Mouse (Mus musculus) embryonic facial prominence, embryonic 14.5 days (tissue): Measurements from ENCODE around the gene Exosc8. TPM values are rescaled to one million over a fixed set of nuclear protein-coding genes. Genes with fewer than 3 reads are reported as not detected.
"Not testable (repeated sequence)": the region's sequence is repeated elsewhere in the genome, so short reads cannot be mapped to it uniquely, and the experiment has no call there.

Experiments used
- ATAC-seq: fragments of 200-750 bp; cut with Nextera tagmentation; 2 replicates; pipeline ENCODE4 v1.8.0; 2017; ENCODE audit warnings: low read depth, moderate number of reproducible peaks, moderate TSS enrichment
- DNase-seq: peaks from one replicate; pipeline ENCODE4 v3.0.0-alpha.2; 2015; ENCODE audit warnings: low spot score
- H3K27ac ChIP-seq: fragments of 300-500 bp; sonication (generic); replicated peaks from 2 replicates; pipeline ENCODE4 v1.5.1; 2014; ENCODE audit warnings: low read depth, mild to moderate bottlenecking, low read length, moderate library complexity
- H3K27me3 ChIP-seq: fragments of 300-500 bp; sonication (generic); replicated peaks from 2 replicates; pipeline ENCODE4 v1.6.1; 2014; ENCODE audit warnings: low read length; ENCODE audit not compliant: control insufficient read depth, insufficient read depth
- H3K36me3 ChIP-seq: fragments of 300-500 bp; sonication (generic); 2 replicates; pipeline ENCODE4 v1.6.1; 2014; ENCODE audit warnings: low read length, mixed read lengths; ENCODE audit not compliant: control insufficient read depth, insufficient read depth
- H3K4me1 ChIP-seq: fragments of 300-500 bp; sonication (generic); 2 replicates; pipeline ENCODE4 v1.6.1; 2014; ENCODE audit warnings: antibody characterized with exemption, low read length; ENCODE audit not compliant: control insufficient read depth, insufficient read depth
- H3K4me2 ChIP-seq: fragments of 300-500 bp; sonication (generic); 2 replicates; pipeline ENCODE4 v1.6.1; 2014; ENCODE audit warnings: low read depth, mild to moderate bottlenecking, low read length, moderate library complexity, mixed read lengths
- H3K4me3 ChIP-seq: fragments of 300-500 bp; sonication (generic); 2 replicates; pipeline ENCODE4 v1.5.1; 2014; ENCODE audit warnings: low read depth, mild to moderate bottlenecking, low read length
- H3K9ac ChIP-seq: fragments of 300-500 bp; sonication (generic); 2 replicates; pipeline ENCODE4 v1.6.1; 2014; ENCODE audit warnings: low read depth, mild to moderate bottlenecking, low read length, moderate library complexity, mixed read lengths
- H3K9me3 ChIP-seq: fragments of 300-500 bp; sonication (generic); 2 replicates; pipeline ENCODE4 v1.6.1; 2016; ENCODE audit warnings: low read length; ENCODE audit not compliant: control insufficient read depth
- WGBS: fragments of 180-500 bp; shearing (Covaris S2); extraction: QIAGEN DNeasy Blood & Tissue Kit; methylation state at CpG from one replicate; pipeline ENCODE4 v1.1.7; 2014; 5-methylcytosine and 5-hydroxymethylcytosine counted together
- polyA plus RNA-seq: library from polyadenylated mRNA; unstranded; fragments of >200 nt; fragmentation: Nextera tagmentation; extraction: Ambion mirVana; gene quantifications from 2 replicates; pipeline ENCODE4 v1.2.1, GENCODE M21; 2014

The Exosc8 gene
- polyA plus RNA-seq: 112 and 113 TPM in 2 replicates

DNA sequence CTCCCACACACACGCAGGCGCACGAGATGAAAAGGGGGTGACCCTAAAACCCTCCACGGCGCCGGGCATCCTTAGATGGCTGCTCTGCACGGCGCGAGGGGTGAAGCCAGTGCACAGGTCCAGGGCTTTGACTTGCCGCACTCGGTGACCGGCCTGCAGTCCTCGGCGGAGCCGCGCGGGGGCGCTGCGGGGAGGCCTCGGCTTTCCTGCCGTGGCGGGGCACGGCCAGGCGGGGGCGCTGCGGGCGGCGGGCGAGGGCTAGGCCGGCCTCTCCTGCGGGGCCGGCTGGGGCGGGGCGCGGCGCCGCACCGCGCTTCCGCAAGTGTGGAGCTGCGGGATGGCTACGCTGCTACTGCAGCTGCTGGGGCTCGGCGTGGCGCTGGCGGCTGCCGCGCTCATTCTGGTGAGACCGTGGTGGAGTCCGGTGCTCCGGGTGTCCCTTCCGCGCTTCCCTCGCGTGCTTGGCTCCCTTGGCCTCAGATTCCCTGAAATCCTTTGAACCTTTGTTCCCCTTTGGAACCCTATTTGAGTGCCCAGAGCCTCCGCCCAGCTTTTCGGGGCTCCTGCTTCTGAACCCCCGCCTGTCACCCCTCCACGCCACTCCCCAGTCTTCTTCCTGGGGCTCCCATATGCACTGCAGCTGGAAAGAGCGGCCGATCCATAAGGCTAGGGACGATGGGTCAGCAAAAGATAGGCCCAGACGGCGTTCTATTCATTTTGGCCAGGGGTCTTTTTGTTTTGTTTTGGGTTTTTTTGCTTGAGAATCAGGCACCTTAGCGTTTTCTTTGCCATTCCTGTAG lies at the start of gene Exosc8, which contains the start of gene Alg5:
TSS of gene Exosc8 (minus strand) at position 147 of the 800 bp plus-strand sequence.
TSS of gene Alg5 (plus strand) at position 293 of the 800 bp plus-strand sequence.
- peak within 1 kb of the TSS; percentile 79 for H3K9ac ChIP-seq
- under 1% methylated on average over 33 of the region's 65 CpGs for WGBS
- H3K4me1 ChIP-seq: no peaks in the 10 kb centered on the region; the same call in 1 of the 2 replicates
- peak; percentile 95 for ATAC-seq
- peak; percentile 79 for DNase-seq
- H3K4me2 ChIP-seq: peak within 1 kb of the TSS; percentile 88
- H3K27ac ChIP-seq: peak within 1 kb of the TSS; percentile 99
- H3K27me3 ChIP-seq: no peaks in the 10 kb centered on the region
- H3K4me3 ChIP-seq: peak within 1 kb of the TSS; percentile 96
- H3K9me3 ChIP-seq: no peaks in the 10 kb centered on the region
- peaks cover 56% of the 10 kb centered on the region for H3K36me3 ChIP-seq

DNA sequence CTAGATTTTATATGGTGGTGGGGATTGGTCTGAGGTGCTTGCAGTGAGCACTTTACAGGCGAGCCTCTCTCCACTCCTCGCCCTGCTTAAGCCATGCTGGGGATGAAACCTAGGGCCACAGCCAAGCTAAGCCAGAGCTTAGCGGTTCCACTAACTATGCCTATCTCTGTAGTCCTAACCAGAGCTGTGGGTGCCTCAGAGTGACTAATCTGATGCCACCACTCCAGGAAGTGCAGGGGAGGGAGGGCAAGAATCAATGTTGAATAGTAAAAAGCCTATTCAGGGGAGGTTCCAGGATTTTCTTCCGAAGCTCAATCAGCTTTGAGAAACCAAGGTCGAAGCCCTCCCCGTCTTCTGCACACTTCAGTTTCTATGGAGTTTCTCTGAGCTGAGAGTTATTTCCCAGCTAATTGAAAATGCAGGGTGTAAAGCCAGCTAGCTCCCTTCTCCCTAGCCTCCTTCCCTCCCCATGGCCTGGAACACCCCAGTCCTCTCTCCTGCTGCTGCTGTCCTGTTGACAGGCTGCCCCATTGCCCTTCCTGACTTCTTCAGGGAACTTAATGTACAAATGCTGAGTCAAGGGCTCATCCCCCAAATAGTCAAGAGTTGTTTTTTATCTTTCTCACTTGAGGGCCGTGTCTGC lies 40.9 kb upstream of the Exosc8 start:
- ATAC-seq: no peak
- Histone ChIP-seq H3K4me2 (no peak overlapping the region), H3K9me3 (0 out of 2 replicates have a peak, but pooled peaks cover 6% of the 10 kb centered on the region), H3K27me3 (no peaks in the 10 kb centered on the region), H3K9ac (no peak overlapping the region), H3K27ac (no peak overlapping the region), H3K36me3 (0 out of 2 replicates have a peak, but pooled peaks cover 2% of the 10 kb centered on the region), H3K4me3 (no peak overlapping the region), H3K4me1 (no peaks in the 10 kb centered on the region)
- no peak for DNase-seq
- WGBS: 76% methylated on average over 7 of the region's 7 CpGs

DNA sequence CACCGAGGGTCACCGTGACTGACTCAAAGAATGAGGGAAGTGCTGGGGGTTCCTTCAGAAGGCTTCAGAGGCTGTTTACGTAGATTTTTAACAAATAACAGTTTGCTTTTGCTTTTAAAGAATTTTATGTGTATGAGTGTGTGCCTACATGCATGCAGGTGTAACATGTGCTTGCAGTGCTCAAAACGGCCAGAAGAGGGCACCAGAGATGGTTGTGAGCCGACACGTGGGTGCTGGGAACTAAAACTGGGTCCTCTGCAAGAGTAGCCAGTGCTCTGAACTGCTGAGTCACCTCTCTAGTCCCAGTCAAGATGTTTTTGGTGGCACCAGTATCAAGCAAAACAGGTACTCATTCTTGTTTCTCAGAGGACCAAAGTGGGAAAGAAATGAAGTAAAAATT lies 38.4 kb upstream of the Exosc8 start:
- Histone ChIP-seq H3K4me2 (no peak overlapping the region), H3K9me3 (0 out of 2 replicates have a peak, but pooled peaks cover 3% of the 10 kb centered on the region), H3K27me3 (no peaks in the 10 kb centered on the region), H3K36me3 (no peaks in the 10 kb centered on the region), H3K9ac (no peak overlapping the region), H3K27ac (no peak overlapping the region), H3K4me1 (no peaks in the 10 kb centered on the region), H3K4me3 (no peak overlapping the region)
- no peak for DNase-seq
- WGBS: 80% methylated on average over 6 of the region's 6 CpGs
- no peak for ATAC-seq

DNA sequence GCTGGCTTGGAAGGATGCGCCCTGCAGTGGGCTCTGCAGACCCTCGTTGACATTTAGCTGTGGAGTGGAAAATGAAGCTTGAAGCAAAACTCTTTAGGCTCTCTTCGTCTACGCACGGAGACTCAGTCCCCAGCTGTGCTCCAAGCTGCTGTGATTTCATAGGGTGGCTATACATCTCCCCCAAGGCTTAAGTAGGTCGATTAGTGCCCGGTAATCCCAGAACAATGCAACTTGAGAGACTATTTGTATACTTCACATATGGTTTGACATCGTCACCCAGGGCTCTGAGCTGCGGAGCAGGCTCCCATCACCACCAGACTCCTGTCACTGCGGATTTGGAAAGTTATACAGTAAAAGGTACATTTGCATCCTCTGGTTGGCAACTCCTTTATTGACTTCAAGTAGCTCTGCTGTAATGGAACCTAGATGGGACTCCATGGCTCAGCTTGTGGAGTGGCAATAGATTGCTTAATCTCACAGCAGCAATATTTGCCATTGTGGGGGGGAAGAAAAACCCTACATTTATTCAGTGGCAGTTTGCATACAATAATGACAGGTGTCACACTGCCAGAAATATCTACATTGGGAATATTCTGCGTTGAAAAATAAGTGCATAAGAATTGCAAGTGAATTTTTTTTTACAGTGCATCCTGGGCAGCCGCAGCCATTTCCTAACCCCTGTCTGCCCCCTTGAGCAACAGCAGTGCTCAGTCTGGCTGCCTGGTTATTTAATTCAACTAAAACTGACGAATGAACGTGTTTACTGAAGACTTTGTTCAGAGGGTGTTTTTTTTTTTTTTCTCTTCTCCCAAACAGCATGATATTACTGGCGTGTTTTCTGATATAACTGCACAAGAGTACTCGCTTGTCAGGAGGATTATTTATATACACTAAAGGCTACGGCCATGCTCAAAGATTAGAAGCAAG lies 34.4 kb upstream of the Exosc8 start:
- ATAC-seq (peak; percentile 56; the same call in 1 of the 2 replicates), DNase-seq (peak; percentile 17)
- WGBS: 67% methylated on average over 17 of the region's 17 CpGs
- H3K9ac ChIP-seq: no peak overlapping the region
- H3K9me3 ChIP-seq: 0 out of 2 replicates have a peak, but pooled peaks cover 3% of the 10 kb centered on the region
- no peak overlapping the region for H3K4me2 ChIP-seq
- H3K4me1 ChIP-seq: no peaks in the 10 kb centered on the region
- no peaks in the 10 kb centered on the region for H3K27me3 ChIP-seq
- H3K27ac ChIP-seq: no peak overlapping the region
- H3K36me3 ChIP-seq: no peaks in the 10 kb centered on the region
- no peak overlapping the region for H3K4me3 ChIP-seq

DNA sequence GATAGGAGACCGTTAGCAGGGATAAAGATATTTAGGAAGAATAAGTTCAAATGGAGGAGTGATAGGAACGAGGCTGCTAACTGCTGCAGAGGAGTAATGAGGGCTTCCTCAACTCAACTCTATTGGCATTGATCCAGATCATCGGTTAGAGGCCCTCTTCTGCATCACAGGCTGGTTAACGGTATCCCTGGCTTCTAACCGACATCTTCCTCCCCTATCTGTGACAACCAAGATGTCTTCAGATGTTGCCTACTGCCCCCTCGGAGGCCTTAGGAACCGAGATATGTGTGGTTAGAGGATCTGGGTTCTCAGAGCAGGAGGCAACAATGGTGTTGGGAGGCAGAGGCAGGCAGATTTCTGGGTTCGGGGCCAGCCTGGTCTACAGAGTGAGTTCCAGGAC lies 33.4 kb upstream of the Exosc8 start:
- no peak for ATAC-seq
- H3K4me1 ChIP-seq: no peaks in the 10 kb centered on the region
- H3K36me3 ChIP-seq: no peaks in the 10 kb centered on the region
- H3K27ac ChIP-seq: no peak overlapping the region
- DNase-seq: no peak
- no peaks in the 10 kb centered on the region for H3K27me3 ChIP-seq
- H3K4me2 ChIP-seq: no peak overlapping the region
- 90% methylated on average over 8 of the region's 8 CpGs for whole genome bisulfite sequencing
- no peak overlapping the region for H3K9ac ChIP-seq
- no peak overlapping the region for H3K4me3 ChIP-seq
- H3K9me3 ChIP-seq: 0 out of 2 replicates have a peak, but pooled peaks cover under 1% of the 10 kb centered on the region

DNA sequence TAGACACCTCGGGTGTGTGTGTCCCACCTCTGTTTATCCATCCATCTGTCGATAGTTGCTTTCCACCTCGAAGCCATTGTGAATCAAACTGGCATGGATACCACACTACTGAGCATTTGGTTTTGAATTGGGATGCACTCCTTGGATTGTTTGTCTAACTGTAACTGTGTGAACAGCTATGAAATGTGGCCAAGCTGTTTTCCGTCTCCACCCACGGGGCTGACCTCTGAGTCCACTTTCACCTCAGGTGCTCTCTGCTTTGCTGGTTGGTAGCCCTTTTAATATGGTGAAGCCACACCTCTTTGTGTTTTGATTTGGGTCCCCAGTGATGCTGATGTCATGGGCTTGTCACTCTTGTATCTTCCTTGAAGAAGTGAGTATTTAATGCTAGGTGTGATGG lies 31.6 kb upstream of the Exosc8 start:
- no peaks in the 10 kb centered on the region for H3K27me3 ChIP-seq
- H3K4me3 ChIP-seq: no peak overlapping the region
- DNase-seq: no peak
- no peaks in the 10 kb centered on the region for H3K9me3 ChIP-seq
- no peaks in the 10 kb centered on the region for H3K4me1 ChIP-seq
- no peak for ATAC-seq
- no peaks in the 10 kb centered on the region for H3K36me3 ChIP-seq
- H3K27ac ChIP-seq: no peak overlapping the region
- 85% methylated on average over 5 of the region's 5 CpGs for WGBS
- no peak overlapping the region for H3K4me2 ChIP-seq
- H3K9ac ChIP-seq: no peak overlapping the region

DNA sequence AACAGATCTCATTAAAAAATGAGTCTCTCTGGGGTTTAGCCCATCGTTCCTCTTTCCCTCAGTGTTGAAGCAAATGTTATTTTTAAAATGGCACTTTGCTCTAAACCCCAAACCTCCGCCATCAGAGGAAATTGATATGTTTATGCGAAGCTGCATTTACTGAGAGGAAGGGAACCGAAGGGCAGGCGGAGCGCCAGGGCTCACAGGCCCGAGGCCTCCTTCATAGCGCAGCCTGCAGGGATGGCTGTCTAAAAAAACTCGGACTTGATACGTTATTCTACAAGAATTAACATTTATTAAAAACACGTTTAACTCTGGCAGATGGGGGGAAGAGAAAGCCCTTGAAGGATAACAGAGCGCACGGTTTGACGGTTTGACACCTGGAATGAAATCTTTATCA lies 30.8 kb upstream of the Exosc8 start:
- H3K4me1 ChIP-seq: no peaks in the 10 kb centered on the region
- H3K9me3 ChIP-seq: no peaks in the 10 kb centered on the region
- DNase-seq (peak; percentile 63), ATAC-seq (no peak)
- H3K27me3 ChIP-seq: no peaks in the 10 kb centered on the region
- H3K4me2 ChIP-seq: no peak overlapping the region; the same call in 1 of the 2 replicates
- H3K36me3 ChIP-seq: no peaks in the 10 kb centered on the region
- no peak overlapping the region for H3K4me3 ChIP-seq
- H3K9ac ChIP-seq: no peak overlapping the region
- no peak overlapping the region for H3K27ac ChIP-seq
- 58% methylated on average over 14 of the region's 14 CpGs for WGBS

DNA sequence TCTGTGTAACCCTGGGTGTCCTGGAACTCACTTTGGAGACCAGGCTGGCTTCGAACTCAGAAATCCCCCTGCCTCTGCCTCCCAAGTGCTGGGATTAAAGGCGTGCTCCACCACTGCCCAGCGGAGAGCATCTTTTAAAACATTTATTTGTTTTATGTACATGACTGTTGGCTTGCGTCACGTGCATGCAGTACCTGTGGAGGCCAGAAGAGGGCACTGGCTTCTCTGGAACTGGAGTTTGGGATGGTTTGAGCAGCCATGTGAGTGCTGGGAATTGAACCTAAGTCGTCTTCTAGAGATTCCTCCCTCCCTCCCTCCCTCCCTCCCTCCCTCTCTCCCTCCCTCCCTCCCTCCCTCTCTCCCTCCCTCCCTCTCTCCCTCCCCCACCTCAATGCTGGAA lies 30.3 kb upstream of the Exosc8 start:
- H3K4me3 ChIP-seq, H3K9ac ChIP-seq, H3K9me3 ChIP-seq, H3K4me1 ChIP-seq, H3K4me2 ChIP-seq, DNase-seq, ATAC-seq, H3K36me3 ChIP-seq, H3K27me3 ChIP-seq, H3K27ac ChIP-seq: not testable (repeated sequence)
- WGBS: 89% methylated on average over 6 of the region's 6 CpGs
